Mouse (Mus musculus) kidney, adult 9 months (tissue): ENCODE data around the gene Susd3.

Experiments
- DNase-seq: peaks from one replicate; pipeline ENCODE4 v3.0.0; 2022

Gene Susd3

GRCm38 (mm10) chr13:49246011-49246410 lies 2.5 kb downstream of the Susd3 start:
- peak; percentile 86 for DNase-seq

DNA sequence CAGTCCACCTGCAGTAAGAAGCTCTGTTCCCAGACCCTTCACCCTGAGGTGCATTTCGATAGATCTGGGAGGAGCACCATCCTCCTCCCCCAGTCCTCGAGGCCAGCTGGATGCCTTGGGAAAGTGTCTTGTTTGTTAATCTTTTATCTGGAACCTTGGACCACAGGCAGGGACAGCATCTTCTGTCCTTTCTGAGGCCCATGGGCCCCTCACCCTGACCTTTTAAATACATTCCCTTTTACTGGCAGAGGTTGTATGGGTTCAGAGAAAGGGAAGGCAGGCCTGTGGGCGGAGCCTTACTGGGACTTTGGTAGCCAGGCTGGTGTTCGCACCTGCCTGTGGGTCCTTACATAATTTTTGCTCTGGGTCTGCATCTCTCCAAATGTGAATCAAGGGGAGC lies 3.3 kb downstream of the Susd3 start:
- peak; percentile 93 for DNase-seq

DNA sequence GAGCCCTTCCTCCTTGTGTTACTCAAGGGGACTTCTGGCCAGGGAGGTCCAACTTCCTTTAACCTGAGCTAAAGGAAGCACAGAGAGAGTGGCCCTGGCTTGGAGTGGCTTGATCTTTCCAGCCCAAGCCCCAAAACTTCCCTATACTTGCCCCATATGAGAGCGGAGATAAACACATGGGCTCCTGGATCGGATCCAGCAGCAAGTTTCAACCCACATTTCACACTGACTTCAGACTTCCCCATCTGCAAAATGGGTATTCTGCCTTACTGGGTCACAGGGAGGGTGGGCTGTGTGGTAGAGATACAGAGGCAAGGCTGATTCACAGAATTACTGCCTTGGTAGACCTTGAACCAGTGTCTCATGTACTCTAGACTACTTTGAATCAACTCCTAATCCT lies 5.0 kb downstream of the Susd3 start:
- no peak for DNase-seq

DNA sequence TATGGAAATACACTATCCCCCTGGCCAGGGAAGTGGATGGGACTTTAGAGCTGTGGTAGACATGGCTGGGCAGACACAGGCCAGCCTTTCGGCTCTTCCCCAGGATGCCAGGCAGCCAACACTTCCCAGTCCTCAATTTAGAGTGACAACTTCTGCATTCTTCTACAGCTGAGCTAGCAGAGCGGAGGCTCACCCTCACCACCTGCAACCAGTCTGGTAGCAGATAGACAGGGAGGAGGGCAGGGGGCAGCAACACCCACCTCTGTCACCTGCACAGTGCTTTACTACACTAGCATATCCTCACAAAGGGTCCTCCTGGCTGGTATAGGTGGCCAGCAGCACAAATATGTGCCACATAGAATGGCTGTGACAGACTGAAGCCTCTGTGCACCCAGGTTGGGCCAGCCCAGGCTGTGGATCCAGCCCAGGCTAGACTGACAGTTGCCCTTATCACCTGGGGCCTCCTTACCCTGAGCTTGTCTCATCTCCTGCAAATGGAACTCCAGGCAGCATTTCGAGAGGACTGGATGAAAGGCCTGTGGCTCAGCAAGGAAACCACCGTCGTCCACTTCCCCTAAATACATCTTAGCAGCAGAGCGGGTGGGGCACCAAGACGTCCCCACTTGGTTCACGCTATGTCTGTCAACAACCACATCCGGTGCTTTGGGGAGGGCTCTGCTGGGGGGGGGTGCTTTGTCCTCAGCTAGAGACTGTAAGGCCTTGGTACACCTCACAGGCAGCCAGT lies 6.0 kb downstream of the Susd3 start:
- no peak for DNase-seq

GRCm38 (mm10) chr13:49238737-49239136 lies 9.8 kb downstream of the Susd3 start:
- no peak for DNase-seq

DNA sequence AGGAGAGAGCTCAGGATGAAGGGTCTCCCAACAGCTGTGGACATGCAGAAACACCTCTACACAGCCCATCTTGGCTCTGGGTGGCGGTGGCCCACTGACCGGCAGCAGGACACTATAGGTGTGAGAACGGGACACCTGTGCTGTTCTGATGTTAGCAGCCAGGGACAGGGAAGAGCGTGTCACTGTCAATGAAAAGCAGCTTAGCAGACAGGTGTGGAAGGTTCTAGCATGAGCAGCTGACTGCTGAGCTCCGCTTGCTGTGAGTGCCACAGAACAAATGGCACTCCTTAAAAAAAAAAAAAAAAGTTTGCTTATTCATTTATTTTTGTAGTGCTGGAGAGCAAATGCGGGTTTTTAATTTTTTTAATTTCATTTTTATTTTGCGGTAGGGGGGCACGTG lies 10.9 kb downstream of the Susd3 start:
- DNase-seq = no peak

DNA sequence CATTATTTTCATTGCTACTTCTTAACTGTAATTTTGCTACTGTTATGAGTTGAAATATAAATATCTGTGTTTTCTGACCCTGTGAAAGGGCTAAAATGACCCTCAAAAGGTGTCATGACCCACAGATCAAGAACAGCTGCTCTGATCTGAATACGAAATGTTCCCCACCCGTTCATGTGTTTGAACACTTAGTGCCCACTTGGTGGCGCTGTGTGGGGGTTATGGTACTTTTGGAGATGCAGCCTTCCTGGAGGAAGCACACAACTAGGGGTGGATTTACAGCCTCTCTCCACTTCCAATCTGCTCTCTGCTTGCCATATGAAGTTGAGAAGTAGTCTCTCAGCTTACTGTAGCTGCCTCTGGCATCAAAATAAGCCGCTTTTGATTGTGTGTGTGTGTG lies 13.8 kb downstream of the Susd3 start:
- DNase-seq = no peak

GRCm38 (mm10) chr13:49233792-49234572 lies 14.5 kb downstream of the Susd3 start:
- DNase-seq = peak; percentile 86

GRCm38 (mm10) chr13:49225633-49226032 lies 22.9 kb downstream of the Susd3 start:
- DNase-seq = no peak

- DNase-seq = no peak
Measured at GRCm38 (mm10) chr13:49225159-49225558, 23.3 kb downstream of the Susd3 start.

- no peak for DNase-seq
Measured at GRCm38 (mm10) chr13:49224729-49225128, 23.8 kb downstream of the Susd3 start.

DNA sequence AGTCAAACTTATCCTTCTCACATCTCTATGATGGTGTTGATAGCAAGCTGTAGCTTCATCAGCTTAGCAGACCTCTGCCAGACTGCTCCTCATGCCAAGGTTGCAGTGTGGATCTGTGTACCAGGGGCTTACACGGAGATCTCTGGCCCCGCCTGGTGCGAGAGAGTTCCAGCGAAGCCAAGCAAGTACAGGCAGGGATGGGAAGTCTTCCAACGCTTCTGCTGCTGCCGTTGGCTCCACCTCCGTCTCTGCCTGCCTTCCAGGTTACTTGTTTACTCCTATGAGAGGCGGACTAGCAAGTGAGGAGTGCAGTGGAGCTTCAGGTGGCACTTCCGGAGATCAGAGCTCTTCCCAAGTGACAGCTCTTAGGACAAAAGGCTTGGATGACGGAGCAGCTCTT lies 24.2 kb downstream of the Susd3 start:
- DNase-seq = peak; percentile 78

DNA sequence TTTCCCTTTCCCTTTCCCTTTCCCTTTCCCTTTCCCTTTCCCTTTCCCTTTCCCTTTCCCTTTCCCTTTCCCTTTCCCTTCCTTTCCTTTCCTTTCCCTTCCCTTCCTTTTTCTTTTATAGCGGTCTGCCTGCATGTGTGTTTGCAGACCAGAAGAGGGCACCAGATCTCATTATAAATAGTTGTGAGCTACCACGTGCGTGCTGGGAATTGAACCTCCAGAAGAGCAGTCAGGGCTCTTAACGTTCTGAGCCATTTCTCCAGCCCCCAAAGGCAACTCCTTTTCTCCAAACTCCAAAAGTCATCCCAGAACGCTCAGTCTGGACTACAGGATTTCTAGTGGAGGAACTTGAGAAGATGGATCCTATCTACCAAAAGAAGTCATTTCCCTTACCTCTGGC lies 27.6 kb downstream of the Susd3 start:
- no peak for DNase-seq

GRCm38 (mm10) chr13:49219367-49219766 lies 29.1 kb downstream of the Susd3 start:
- no peak for DNase-seq

- no peak for DNase-seq
Measured at GRCm38 (mm10) chr13:49218651-49219050, 29.9 kb downstream of the Susd3 start.

DNA sequence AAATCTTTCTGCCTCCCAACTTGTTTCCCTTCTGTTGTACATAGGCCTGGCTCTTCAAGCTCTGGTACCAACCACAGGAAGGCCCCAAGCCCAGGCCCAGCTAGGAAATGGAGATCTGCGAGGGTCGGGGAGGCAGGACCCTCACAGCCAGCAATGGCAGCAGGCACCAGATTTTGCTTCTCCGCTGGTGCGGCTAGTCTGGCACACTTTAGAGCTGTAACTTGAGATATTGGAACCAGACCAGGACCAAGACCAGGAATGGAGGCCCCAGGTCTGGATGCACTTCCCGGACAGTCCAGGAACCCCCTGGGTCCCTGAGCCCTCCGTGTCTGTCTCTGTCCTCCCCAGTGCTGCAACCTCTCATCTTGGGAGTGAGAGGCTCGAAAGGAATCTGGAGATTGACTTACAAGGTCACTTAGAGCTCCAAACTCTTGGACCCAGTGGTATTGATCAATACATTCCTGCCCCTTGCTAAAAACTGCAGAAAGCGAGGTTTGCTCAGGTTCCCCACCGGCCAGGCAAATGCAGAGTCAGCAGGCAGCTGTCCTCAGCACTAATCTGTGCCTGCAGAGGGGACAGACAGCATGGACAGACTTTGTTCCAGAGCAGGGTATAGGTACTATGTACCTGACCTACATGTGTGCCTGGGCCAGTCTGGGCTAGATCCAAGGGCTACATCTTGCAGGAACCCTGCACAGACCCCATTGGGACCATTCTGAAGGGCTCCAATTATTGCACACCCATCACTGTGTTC lies 31.5 kb downstream of the Susd3 start:
- no peak for DNase-seq

DNA sequence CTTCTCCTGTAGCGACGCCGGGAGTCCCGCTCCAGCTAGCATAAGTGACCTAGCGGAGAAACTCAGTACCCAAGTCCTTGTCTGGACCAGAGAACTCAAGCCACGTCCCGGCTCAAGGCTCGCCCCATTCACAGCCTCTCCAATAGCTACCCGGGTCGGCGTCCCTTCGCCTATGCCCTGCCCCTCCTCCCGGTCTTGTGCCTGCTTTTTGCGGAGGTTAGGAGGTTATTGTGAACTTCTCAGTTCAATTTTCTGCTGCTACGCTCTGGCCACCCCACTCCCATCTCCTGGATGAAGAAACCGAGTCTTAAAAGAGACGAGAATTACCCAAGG lies 32.3 kb downstream of the Susd3 start:
- no peak for DNase-seq

DNA sequence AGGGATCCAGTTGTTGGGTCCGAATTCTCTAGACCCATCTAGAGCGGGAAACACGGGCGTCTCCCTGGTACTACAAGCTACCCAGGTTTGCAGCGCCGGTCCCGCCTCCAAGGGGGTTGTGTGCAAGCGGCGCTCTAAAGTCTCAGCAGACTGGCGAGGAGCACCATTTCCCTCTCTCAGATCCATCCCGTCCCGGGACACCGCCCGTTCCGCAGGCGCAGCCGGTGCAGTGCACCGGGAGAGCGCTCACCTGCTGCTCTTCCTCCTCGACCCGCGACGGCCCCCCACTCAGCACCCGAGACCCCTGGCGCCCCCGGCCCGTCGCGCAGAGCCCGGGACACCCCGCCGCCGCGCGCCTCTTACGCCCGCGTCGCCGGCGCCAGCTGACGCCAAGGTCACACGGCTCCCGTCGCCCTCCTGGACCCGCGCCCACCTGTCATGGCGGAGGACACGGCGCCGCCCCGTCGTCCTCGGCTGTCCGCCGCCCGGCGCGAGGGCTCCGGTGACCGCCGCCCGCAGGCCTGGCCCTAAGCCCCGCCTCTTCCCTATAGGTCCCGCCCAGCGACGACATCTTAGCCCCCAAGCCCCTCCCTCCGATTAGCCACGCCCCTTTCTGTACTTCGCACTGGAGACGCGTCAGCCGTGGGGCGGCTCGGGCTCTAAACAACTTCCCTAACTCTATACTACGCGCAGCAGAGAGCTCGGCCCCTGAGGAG lies 32.8 kb downstream of the Susd3 start, which contains the start of gene Card19:
Gene Card19, minus strand, starts transcription at position 534 of the 716 bp plus-strand sequence.
- DNase-seq = peak; percentile 97

- no peak for DNase-seq
Measured at GRCm38 (mm10) chr13:49215128-49215503, 33.4 kb downstream of the Susd3 start.

DNA sequence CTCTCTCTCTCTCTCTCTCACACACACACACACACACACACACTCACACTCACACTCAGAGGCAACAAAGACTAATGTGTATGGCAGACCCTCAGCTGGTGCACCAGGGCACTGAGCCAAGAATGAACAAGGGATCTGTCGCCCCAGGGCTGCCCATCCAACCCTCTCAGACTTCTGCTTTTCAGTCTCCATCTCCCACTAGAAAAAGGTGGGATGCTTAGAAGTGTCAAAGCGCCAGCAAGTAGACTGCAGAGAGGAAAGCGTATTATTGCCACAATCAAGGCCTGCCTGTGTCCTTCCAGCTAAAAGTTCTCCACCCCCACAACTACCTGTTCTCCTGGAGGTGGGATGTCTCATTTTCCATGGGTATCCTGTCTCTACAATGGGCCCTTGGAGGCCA lies 34.1 kb downstream of the Susd3 start:
- DNase-seq = no peak

DNA sequence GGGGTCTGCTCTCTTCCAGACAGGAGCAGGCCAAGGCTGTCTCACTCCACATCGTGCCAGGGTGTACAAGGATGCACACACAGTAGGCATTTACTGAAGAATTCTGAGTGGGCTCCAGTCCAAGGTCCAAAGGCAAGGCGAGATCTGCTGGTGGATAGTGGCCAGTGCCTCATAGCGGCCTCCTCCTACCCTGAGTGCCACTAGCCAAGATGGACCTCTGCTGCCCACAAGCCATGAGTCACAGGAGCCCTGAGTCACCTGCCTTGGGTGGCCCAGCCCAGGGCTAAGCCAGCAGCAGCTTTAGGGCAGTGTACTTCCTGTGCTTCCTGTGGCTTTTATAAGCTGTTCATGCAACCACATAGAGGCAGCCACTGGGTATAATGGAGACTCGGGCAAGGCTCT lies 35.0 kb downstream of the Susd3 start:
- peak; percentile 37 for DNase-seq

- DNase-seq = no peak
Measured at GRCm38 (mm10) chr13:49212711-49213500, 35.6 kb downstream of the Susd3 start.
